Mouse (Mus musculus): ENCODE measurements around the gene Rin3. TPM values are rescaled to one million over a fixed set of nuclear protein-coding genes. Genes with fewer than 3 reads are reported as not detected.

Gene Rin3
- polyA plus RNA-seq, 1 experiment from 2014 or later, result 5.7 TPM

DNA sequence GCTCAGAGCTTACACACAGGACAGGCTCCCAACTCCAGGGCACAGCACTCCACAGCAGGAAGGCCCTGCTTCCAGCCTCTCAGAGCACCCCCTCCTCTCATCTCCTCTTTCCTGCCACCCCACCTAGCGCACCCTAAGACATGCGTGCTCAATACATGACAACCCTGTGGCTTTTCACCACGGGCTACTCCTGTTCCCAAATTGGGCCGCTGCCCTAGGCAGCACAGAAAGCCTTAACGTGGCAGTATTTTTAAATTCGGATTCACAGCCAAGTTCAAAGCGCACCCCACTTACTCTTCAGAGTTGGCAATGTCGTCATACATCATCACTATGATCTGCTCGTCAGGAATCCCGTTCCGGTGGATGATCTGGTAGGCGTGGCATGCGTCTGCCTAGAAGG is 130.3 kb downstream of the Rin3 start:
- Histone ChIP-seq H3K27me3 (no peaks in the 10 kb centered on the region), H3K27ac (no peak overlapping the region), H3K4me1 (replicated peaks) (peaks cover 7% of the 10 kb centered on the region; the same call in 1 of the 2 replicates), H3K4me2 (no peak overlapping the region), H3K4me3 (replicated peaks) (no peak overlapping the region), H3K9me3 (replicated peaks) (no peaks in the 10 kb centered on the region), H3K36me3 (no peaks in the 10 kb centered on the region), H3K9ac (no peak overlapping the region)
- ATAC-seq (ENCODE audit: low read depth), result no peak
- WGBS (ENCODE audit: insufficient replicate concordance), result 81% methylated on average over 13 of the region's 13 CpGs
- DNase-seq, result no peak

GRCm38 (mm10) chr12:102414686-102415085 is 131.8 kb downstream of the Rin3 start:
- Histone ChIP-seq H3K4me2 (no peak overlapping the region), H3K27ac (no peak overlapping the region), H3K4me1 (replicated peaks) (peaks cover 11% of the 10 kb centered on the region), H3K36me3 (no peaks in the 10 kb centered on the region), H3K9me3 (replicated peaks) (no peaks in the 10 kb centered on the region), H3K4me3 (replicated peaks) (no peak overlapping the region), H3K9ac (no peak overlapping the region), H3K27me3 (no peaks in the 10 kb centered on the region)
- 75% methylated on average over 6 of the region's 6 CpGs for whole genome bisulfite sequencing (ENCODE audit: insufficient replicate concordance)
- no peak for ATAC-seq (ENCODE audit: low read depth)
- DNase-seq, result no peak

DNA sequence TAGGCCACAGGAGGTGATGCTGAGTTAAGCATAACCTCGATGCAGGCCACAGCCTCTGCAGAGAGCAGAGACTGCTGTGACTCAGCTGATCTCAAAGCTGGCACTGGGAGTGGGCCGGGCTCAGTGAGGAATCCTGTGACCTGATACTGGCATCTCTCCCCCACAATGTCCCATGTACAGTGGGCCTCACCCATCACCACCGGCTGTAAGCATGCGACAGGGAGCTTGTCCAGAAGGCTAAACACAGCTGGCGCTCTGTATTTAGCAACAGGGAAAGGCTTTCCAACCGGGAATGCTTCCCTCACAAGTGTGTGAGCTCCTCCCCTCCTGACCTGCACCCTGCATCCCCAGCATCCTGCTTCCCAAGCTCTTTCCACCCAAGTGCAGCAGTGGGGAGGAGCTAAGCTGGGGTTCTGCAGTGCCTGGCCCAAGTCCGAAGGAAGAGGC is 133.6 kb downstream of the Rin3 start:
- ATAC-seq (ENCODE audit: low read depth), result peak; percentile 43; the same call in 1 of the 2 replicates

GRCm38 (mm10) chr12:102416955-102417510 is 134.2 kb downstream of the Rin3 start:
- no peaks in the 10 kb centered on the region for H3K9me3 ChIP-seq (replicated peaks)
- no peak overlapping the region for H3K27ac ChIP-seq
- no peak overlapping the region for H3K4me2 ChIP-seq
- WGBS (ENCODE audit: insufficient replicate concordance), result 70% methylated on average over 7 of the region's 7 CpGs
- no peaks in the 10 kb centered on the region for H3K27me3 ChIP-seq
- no peaks in the 10 kb centered on the region for H3K36me3 ChIP-seq
- H3K9ac ChIP-seq, result no peak overlapping the region
- DNase-seq (no peak), ATAC-seq (ENCODE audit: low read depth) (no peak)
- no peak overlapping the region for H3K4me3 ChIP-seq (replicated peaks)
- H3K4me1 ChIP-seq (replicated peaks), result peaks cover 31% of the 10 kb centered on the region

More for the DNA sequence above, 133.6 kb downstream of the Rin3 start:
- H3K9me3 ChIP-seq (replicated peaks), result no peaks in the 10 kb centered on the region
- no peak overlapping the region for H3K27ac ChIP-seq
- 56% methylated on average over 7 of the region's 7 CpGs for WGBS (ENCODE audit: insufficient replicate concordance)
- H3K4me2 ChIP-seq, result no peak overlapping the region
- H3K36me3 ChIP-seq, result no peaks in the 10 kb centered on the region
- H3K27me3 ChIP-seq, result no peaks in the 10 kb centered on the region
- no peak overlapping the region for H3K9ac ChIP-seq
- no peak overlapping the region for H3K4me3 ChIP-seq (replicated peaks)
- H3K4me1 ChIP-seq (replicated peaks), result peaks cover 25% of the 10 kb centered on the region
- no peak for DNase-seq

GRCm38 (mm10) chr12:102417701-102418100 is 134.9 kb downstream of the Rin3 start:
- H3K36me3 ChIP-seq, result no peaks in the 10 kb centered on the region
- no peak for ATAC-seq (ENCODE audit: low read depth)
- DNase-seq, result no peak
- H3K4me1 ChIP-seq (replicated peaks), result peaks cover 38% of the 10 kb centered on the region
- no peak overlapping the region for H3K4me3 ChIP-seq (replicated peaks)
- WGBS (ENCODE audit: insufficient replicate concordance), result 68% methylated on average over 6 of the region's 6 CpGs
- no peak overlapping the region for H3K9ac ChIP-seq
- no peaks in the 10 kb centered on the region for H3K9me3 ChIP-seq (replicated peaks)
- H3K4me2 ChIP-seq, result no peak overlapping the region
- no peaks in the 10 kb centered on the region for H3K27me3 ChIP-seq
- no peak overlapping the region for H3K27ac ChIP-seq

- no peak overlapping the region for H3K4me3 ChIP-seq (replicated peaks)
- no peak overlapping the region for H3K4me2 ChIP-seq
- H3K4me1 ChIP-seq (replicated peaks), result peaks cover 46% of the 10 kb centered on the region
- H3K9ac ChIP-seq, result no peak overlapping the region
- peak; percentile 39 for DNase-seq
- 0 out of 2 replicates have a peak, but pooled peaks have one; percentile 5 for ATAC-seq (ENCODE audit: low read depth)
- peak overlapping the region; percentile 66 for H3K27ac ChIP-seq
- H3K9me3 ChIP-seq (replicated peaks), result no peaks in the 10 kb centered on the region
- no peaks in the 10 kb centered on the region for H3K27me3 ChIP-seq
- H3K36me3 ChIP-seq, result no peaks in the 10 kb centered on the region
- 46% methylated on average over 3 of the region's 3 CpGs for WGBS (ENCODE audit: insufficient replicate concordance)
Measured at GRCm38 (mm10) chr12:102419544-102419943, 136.7 kb downstream of the Rin3 start.

DNA sequence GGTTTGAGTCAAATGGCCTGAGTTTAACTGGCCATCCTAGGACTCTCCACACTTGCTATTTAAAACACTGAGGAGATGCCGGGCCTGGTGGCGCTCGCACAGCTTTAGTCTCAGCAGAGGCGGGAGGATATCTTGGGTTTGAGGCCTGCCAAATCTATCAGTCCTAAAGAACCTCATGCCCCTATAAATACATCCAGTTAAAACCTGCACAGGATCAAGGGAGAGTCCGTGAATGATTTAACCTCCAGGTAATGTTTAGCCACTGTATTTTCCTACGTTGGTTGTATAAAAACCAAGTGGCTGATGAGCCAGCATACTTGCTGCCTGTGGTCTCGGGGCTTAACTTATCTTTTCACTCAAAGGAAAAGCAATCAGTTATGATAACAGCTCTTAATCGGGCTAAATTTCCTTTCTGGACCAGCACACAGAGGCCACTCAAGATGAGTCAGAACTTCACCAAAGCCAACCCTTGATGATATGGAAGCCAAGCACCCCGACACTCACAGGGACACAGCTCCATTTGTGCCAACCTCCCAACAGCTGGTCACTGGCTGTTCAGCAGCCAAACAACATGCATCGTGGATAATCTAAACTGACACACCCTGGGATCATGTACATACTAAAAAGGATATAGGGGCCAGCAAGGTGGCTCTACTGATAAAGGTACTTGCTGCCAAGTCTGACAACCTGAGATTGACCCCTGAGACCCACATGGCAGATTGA is 137.5 kb downstream of the Rin3 start:
- no peak overlapping the region for H3K4me3 ChIP-seq (replicated peaks)
- ATAC-seq (ENCODE audit: low read depth) (peak; percentile 86), DNase-seq (peak; percentile 73)
- peaks cover 53% of the 10 kb centered on the region for H3K4me1 ChIP-seq (replicated peaks)
- no peak overlapping the region for H3K9ac ChIP-seq
- no peaks in the 10 kb centered on the region for H3K9me3 ChIP-seq (replicated peaks)
- peak overlapping the region; percentile 23 for H3K4me2 ChIP-seq
- H3K27me3 ChIP-seq, result no peaks in the 10 kb centered on the region
- no peaks in the 10 kb centered on the region for H3K36me3 ChIP-seq
- WGBS (ENCODE audit: insufficient replicate concordance), result 39% methylated on average over 10 of the region's 10 CpGs
- peak overlapping the region; percentile 66 for H3K27ac ChIP-seq

- WGBS (ENCODE audit: insufficient replicate concordance), result 69% methylated on average over 6 of the region's 6 CpGs
- ATAC-seq (ENCODE audit: low read depth), result no peak
- Histone ChIP-seq H3K36me3 (no peaks in the 10 kb centered on the region), H3K27me3 (no peaks in the 10 kb centered on the region), H3K4me3 (replicated peaks) (no peak overlapping the region), H3K27ac (no peak overlapping the region), H3K9me3 (replicated peaks) (no peaks in the 10 kb centered on the region), H3K9ac (no peak overlapping the region), H3K4me1 (replicated peaks) (peaks cover 58% of the 10 kb centered on the region), H3K4me2 (no peak overlapping the region)
- DNase-seq, result no peak
Measured at GRCm38 (mm10) chr12:102422065-102422464, 139.2 kb downstream of the Rin3 start.

GRCm38 (mm10) chr12:102422623-102423320 is 139.9 kb downstream of the Rin3 start:
- no peak overlapping the region for H3K9ac ChIP-seq
- H3K4me2 ChIP-seq, result no peak overlapping the region
- DNase-seq (no peak), ATAC-seq (ENCODE audit: low read depth) (no peak)
- H3K4me1 ChIP-seq (replicated peaks), result peaks cover 57% of the 10 kb centered on the region
- no peaks in the 10 kb centered on the region for H3K36me3 ChIP-seq
- H3K4me3 ChIP-seq (replicated peaks), result no peak overlapping the region
- WGBS (ENCODE audit: insufficient replicate concordance), result 67% methylated on average over 11 of the region's 11 CpGs
- H3K9me3 ChIP-seq (replicated peaks), result no peaks in the 10 kb centered on the region
- no peak overlapping the region for H3K27ac ChIP-seq
- no peaks in the 10 kb centered on the region for H3K27me3 ChIP-seq

GRCm38 (mm10) chr12:102423625-102424024 is 140.8 kb downstream of the Rin3 start:
- H3K9me3 ChIP-seq (replicated peaks), result no peaks in the 10 kb centered on the region
- peaks cover 57% of the 10 kb centered on the region for H3K4me1 ChIP-seq (replicated peaks)
- H3K4me3 ChIP-seq (replicated peaks), result no peak overlapping the region
- no peak for DNase-seq
- no peaks in the 10 kb centered on the region for H3K36me3 ChIP-seq
- 80% methylated on average over 8 of the region's 8 CpGs for WGBS (ENCODE audit: insufficient replicate concordance)
- H3K27me3 ChIP-seq, result no peaks in the 10 kb centered on the region
- no peak overlapping the region for H3K27ac ChIP-seq
- no peak overlapping the region for H3K4me2 ChIP-seq
- no peak for ATAC-seq (ENCODE audit: low read depth)
- no peak overlapping the region for H3K9ac ChIP-seq

- H3K9me3 ChIP-seq (replicated peaks), result no peaks in the 10 kb centered on the region
- WGBS (ENCODE audit: insufficient replicate concordance), result 37% methylated on average over 2 of the region's 2 CpGs
- ATAC-seq (ENCODE audit: low read depth), result no peak
- peaks cover 55% of the 10 kb centered on the region for H3K4me1 ChIP-seq (replicated peaks)
- peak overlapping the region; percentile 30; the same call in 1 of the 2 replicates for H3K27ac ChIP-seq
- H3K4me3 ChIP-seq (replicated peaks), result no peak overlapping the region
- DNase-seq, result no peak
- H3K36me3 ChIP-seq, result no peaks in the 10 kb centered on the region
- no peak overlapping the region for H3K4me2 ChIP-seq
- no peaks in the 10 kb centered on the region for H3K27me3 ChIP-seq
- H3K9ac ChIP-seq, result no peak overlapping the region
Measured at GRCm38 (mm10) chr12:102424456-102424855, 141.6 kb downstream of the Rin3 start.
